Mouse (Mus musculus) stomach, postnatal 0 days (tissue): ENCODE measurements around the gene Kcnd3. TPM values are rescaled to one million over a fixed set of nuclear protein-coding genes. Genes with fewer than 3 reads are reported as not detected.

Experiments used
- ATAC-seq: fragments of 200-750 bp; cut with Nextera tagmentation; 2 replicates; pipeline ENCODE4 v1.8.0; 2017; ENCODE audit not compliant: low FRiP score, low TSS enrichment
- DNase-seq: peaks from one replicate; pipeline ENCODE4 v3.0.0-alpha.2; 2016; ENCODE audit warnings: low spot score
- H3K27ac ChIP-seq: fragments of 300-500 bp; sonication (generic); replicated peaks from 2 replicates; pipeline ENCODE4 v1.5.1; 2014; ENCODE audit warnings: mild to moderate bottlenecking, control low read depth
- H3K27me3 ChIP-seq: fragments of 300-500 bp; sonication (generic); 2 replicates; pipeline ENCODE4 v1.6.1; 2014; ENCODE audit warnings: low read length; ENCODE audit not compliant: control insufficient read depth, insufficient read depth
- H3K36me3 ChIP-seq: fragments of 300-500 bp; sonication (generic); 2 replicates; pipeline ENCODE4 v1.6.1; 2014; ENCODE audit warnings: low read length, mixed read lengths; ENCODE audit not compliant: control insufficient read depth, insufficient read depth
- H3K4me1 ChIP-seq: fragments of 300-500 bp; sonication (generic); replicated peaks from 2 replicates; pipeline ENCODE4 v1.6.1; 2014; ENCODE audit warnings: antibody characterized with exemption; ENCODE audit not compliant: control insufficient read depth, insufficient read depth
- H3K4me2 ChIP-seq: fragments of 300-500 bp; sonication (generic); replicated peaks from 2 replicates; pipeline ENCODE4 v1.6.1; 2014; ENCODE audit warnings: low read depth, mild to moderate bottlenecking, control low read depth, moderate library complexity
- H3K4me3 ChIP-seq: fragments of 300-500 bp; sonication (generic); 2 replicates; pipeline ENCODE4 v1.5.1; 2014; ENCODE audit warnings: low read depth, low read length, control low read depth
- H3K9ac ChIP-seq: fragments of 300-500 bp; sonication (generic); 2 replicates; pipeline ENCODE4 v1.6.1; 2014; ENCODE audit warnings: mild to moderate bottlenecking, low read length, control low read depth, mixed read lengths
- H3K9me3 ChIP-seq: fragments of 300-500 bp; sonication (generic); 2 replicates; pipeline ENCODE4 v1.6.1; 2016; ENCODE audit warnings: low read length; ENCODE audit not compliant: control insufficient read depth
- CTCF ChIP-seq: IDR thresholded peaks from 2 replicates; pipeline ENCODE4 v1.5.1; 2016; ENCODE audit warnings: antibody characterized with exemption, low read depth, mild to moderate bottlenecking, moderate library complexity
- EP300 ChIP-seq: optimal IDR thresholded peaks from 2 replicates; pipeline ENCODE3; 2016; ENCODE audit warnings: antibody characterized with exemption
- WGBS: fragments of 180-500 bp; shearing (Covaris S2); extraction: QIAGEN DNeasy Blood & Tissue Kit; methylation state at CpG from one replicate; pipeline ENCODE4 v1.1.7; 2014; 5-methylcytosine and 5-hydroxymethylcytosine counted together
- polyA plus RNA-seq: library from polyadenylated mRNA; unstranded; fragments of >200 nt; fragmentation: Nextera tagmentation; extraction: Ambion mirVana; gene quantifications from 2 replicates; pipeline ENCODE4 v1.2.1, GENCODE M21; 2015

Gene Kcnd3
- polyA plus RNA-seq, 1 experiment from 2014 or later: 2.4 TPM

DNA sequence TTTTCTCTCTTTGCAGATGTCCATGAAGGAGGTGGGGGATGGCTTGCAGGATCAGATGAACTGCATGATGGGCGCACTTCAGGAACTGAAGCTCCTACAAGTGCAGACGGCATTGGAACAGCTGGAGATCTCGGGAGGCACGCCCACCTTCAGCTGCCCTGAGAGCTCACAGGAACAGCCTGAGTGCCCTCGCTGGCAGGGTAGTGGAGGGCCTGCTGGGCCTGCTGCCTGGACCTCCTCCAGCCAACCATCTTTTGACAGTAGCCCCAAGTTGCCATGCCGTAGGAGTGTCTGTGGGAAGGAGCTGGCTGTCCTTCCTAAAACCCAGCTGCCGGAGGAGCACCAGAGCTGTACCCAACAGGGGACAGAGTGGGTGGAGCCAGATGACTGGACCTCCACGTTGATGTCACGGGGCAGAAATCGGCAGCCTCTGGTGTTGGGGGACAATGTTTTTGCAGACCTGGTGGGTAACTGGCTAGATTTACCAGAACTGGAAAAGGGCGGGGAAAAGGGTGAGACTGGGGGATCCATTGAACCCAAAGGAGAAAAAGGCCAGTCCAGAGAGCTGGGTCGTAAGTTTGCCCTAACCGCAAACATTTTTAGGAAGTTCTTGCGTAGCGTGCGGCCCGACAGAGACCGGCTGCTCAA lies 264.3 kb downstream of the Kcnd3 start:
- Histone ChIP-seq H3K4me2 (no peak overlapping the region), H3K27ac (no peak overlapping the region), H3K9ac (no peak overlapping the region), H3K4me3 (no peak overlapping the region), H3K36me3 (no peaks in the 10 kb centered on the region), H3K4me1 (no peaks in the 10 kb centered on the region), H3K27me3 (no peaks in the 10 kb centered on the region), H3K9me3 (no peaks in the 10 kb centered on the region)
- TF ChIP-seq EP300 (no peak), CTCF (no peak)
- 63% methylated on average over 18 of the region's 18 CpGs for whole genome bisulfite sequencing
- no peak for DNase-seq
- no peak for ATAC-seq

DNA sequence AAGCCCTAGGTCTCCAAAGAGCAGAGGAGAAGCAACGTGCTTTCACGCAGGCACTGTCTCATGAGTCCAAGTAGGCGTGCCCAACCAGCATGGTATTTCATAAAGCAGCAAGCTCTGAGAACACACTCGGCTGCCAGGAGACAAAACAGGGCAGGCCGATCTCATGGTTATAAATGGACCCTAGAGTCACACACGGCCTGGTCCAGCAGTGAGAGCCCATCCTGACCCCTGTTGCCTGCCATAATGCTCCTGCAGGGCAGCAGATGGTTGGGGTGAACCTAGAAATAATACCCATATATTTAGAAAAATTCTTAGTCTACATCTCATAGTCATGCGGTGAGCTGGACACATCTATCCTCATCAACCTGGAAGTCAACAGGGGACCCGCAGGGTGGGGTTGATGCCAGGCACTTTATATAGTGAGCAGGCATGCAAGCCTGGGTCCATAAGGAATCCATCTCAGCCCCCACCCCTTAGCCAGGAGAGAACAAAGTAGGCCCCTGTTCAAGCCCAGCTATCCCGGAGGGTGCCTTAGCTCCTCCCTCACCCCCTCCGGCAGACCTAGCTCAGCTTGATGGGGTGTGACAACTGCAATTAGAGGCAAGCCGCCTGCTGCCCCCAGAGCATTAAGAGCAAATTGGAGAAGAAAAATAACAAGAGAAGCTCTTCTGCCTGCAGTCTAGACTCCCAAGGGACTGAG lies 265.9 kb downstream of the Kcnd3 start:
- no peak; the same call in 1 of the 2 replicates for ATAC-seq
- no peak for TF ChIP-seq CTCF
- TF ChIP-seq EP300: no peak
- DNase-seq: no peak
- no peak overlapping the region for H3K4me2 ChIP-seq
- H3K9ac ChIP-seq: no peak overlapping the region
- H3K27ac ChIP-seq: no peak overlapping the region
- H3K4me1 ChIP-seq: no peaks in the 10 kb centered on the region
- no peaks in the 10 kb centered on the region for H3K9me3 ChIP-seq
- WGBS: 57% methylated on average over 11 of the region's 11 CpGs
- H3K36me3 ChIP-seq: no peaks in the 10 kb centered on the region
- H3K4me3 ChIP-seq: no peak overlapping the region
- no peaks in the 10 kb centered on the region for H3K27me3 ChIP-seq

DNA sequence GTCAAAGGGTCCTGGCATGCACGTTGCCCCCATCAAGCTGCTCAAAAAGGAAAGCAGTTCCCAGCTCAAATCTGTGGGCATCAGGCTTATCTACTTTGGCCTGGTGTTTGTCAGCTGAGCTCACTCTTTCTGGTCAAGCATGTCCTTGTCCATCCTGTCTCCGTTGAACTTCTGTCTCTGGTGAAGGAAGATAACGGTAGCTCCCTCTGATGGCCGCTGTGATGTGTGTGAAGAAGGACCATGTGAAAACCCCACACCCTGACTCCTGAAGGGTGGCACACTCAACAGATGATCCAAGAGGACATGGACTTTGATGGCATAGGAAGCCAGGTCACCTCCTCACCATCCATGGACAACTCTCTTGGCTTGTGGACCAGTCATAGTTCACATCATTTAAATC lies 266.6 kb downstream of the Kcnd3 start:
- Histone ChIP-seq H3K9me3 (no peaks in the 10 kb centered on the region), H3K27me3 (no peaks in the 10 kb centered on the region), H3K36me3 (no peaks in the 10 kb centered on the region), H3K4me2 (no peak overlapping the region), H3K27ac (no peak overlapping the region), H3K9ac (no peak overlapping the region), H3K4me1 (no peaks in the 10 kb centered on the region), H3K4me3 (no peak overlapping the region)
- ATAC-seq (no peak), DNase-seq (no peak)
- peak; percentile 35; the same call in 1 of the 2 replicates for TF ChIP-seq CTCF
- no peak for TF ChIP-seq EP300
- WGBS: 41% methylated on average over 4 of the region's 4 CpGs

DNA sequence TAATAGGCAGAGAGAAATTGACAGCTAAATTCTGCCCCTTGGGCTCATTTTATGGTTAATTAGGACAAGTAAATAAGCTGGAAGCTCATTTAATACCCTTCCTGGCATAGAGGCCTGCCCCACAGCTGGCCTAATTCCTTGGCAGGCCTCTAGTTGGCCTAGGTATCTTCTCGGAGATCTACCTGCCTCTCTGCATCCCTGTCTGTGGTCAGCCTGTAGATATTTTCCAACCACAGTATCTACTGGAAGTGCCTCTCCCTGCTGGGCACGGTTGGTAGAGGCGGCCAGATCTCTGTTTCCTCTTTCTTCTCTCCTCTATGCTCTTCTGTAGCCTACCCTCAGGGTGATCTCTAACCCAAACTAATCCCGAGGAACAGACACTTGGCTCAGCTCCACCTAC lies 267.8 kb downstream of the Kcnd3 start:
- Histone ChIP-seq H3K4me2 (no peak overlapping the region), H3K27ac (no peak overlapping the region), H3K4me3 (no peak overlapping the region), H3K36me3 (no peaks in the 10 kb centered on the region), H3K27me3 (no peaks in the 10 kb centered on the region), H3K9me3 (no peaks in the 10 kb centered on the region), H3K9ac (no peak overlapping the region), H3K4me1 (no peaks in the 10 kb centered on the region)
- DNase-seq: no peak
- no peak for ATAC-seq
- TF ChIP-seq CTCF (no peak), EP300 (no peak)
- WGBS: 63% methylated on average over 4 of the region's 4 CpGs

GRCm38 (mm10) chr3:105720514-105720913 lies 268.4 kb downstream of the Kcnd3 start:
- Histone ChIP-seq H3K36me3 (no peaks in the 10 kb centered on the region), H3K9ac (no peak overlapping the region), H3K4me3 (no peak overlapping the region), H3K27me3 (no peaks in the 10 kb centered on the region), H3K4me1 (no peaks in the 10 kb centered on the region), H3K27ac (no peak overlapping the region), H3K9me3 (no peaks in the 10 kb centered on the region), H3K4me2 (no peak overlapping the region)
- DNase-seq (no peak), ATAC-seq (no peak)
- TF ChIP-seq CTCF (no peak), EP300 (no peak)
- 56% methylated on average over 4 of the region's 4 CpGs for WGBS

DNA sequence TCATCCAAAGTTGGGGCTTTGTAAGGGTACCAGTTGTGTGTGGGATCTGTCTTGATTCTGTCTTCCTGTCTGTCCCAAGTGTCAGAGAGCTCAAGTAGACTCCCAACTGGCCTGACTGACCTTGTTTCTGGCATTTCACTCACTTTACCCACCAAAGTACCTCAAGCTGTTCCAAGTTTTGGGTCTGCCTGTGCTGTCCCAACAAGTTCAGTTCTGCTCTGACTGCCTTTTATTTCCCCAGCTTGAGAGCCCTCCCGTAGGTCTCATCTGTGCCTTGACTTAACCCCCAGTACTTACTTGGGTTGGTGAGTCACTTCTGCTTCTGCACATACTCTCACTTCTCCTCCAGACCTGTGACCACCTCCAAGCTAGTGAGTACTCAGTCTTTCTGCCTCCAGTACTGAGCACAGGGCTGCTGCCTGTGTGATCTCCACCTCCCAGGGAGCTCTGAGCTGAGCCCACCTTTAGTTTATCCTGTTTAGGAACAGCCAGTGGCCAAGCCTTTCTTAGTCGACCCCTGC lies 269.6 kb downstream of the Kcnd3 start:
- no peaks in the 10 kb centered on the region for H3K4me1 ChIP-seq
- H3K9ac ChIP-seq: no peak overlapping the region
- no peak overlapping the region for H3K4me2 ChIP-seq
- no peak overlapping the region for H3K27ac ChIP-seq
- TF ChIP-seq CTCF: no peak
- no peak for TF ChIP-seq EP300
- ATAC-seq (peak; percentile 14; the same call in 1 of the 2 replicates), DNase-seq (no peak)
- no peaks in the 10 kb centered on the region for H3K9me3 ChIP-seq
- H3K27me3 ChIP-seq: no peaks in the 10 kb centered on the region
- 75% methylated on average over 2 of the region's 2 CpGs for WGBS
- no peak overlapping the region for H3K4me3 ChIP-seq
- no peaks in the 10 kb centered on the region for H3K36me3 ChIP-seq
